Mouse (Mus musculus) embryo, embryonic 10 days (tissue): ENCODE data around the gene Ugt2b36.
"Not testable (repeated sequence)": the region's sequence is repeated elsewhere in the genome, so short reads cannot be mapped to it uniquely, and the experiment has no call there.

Source experiments
- DNase-seq: peaks from one replicate; pipeline ENCODE4 v3.0.0-alpha.2; 2015; ENCODE audit warnings: low spot score

Ugt2b36 gene

DNA sequence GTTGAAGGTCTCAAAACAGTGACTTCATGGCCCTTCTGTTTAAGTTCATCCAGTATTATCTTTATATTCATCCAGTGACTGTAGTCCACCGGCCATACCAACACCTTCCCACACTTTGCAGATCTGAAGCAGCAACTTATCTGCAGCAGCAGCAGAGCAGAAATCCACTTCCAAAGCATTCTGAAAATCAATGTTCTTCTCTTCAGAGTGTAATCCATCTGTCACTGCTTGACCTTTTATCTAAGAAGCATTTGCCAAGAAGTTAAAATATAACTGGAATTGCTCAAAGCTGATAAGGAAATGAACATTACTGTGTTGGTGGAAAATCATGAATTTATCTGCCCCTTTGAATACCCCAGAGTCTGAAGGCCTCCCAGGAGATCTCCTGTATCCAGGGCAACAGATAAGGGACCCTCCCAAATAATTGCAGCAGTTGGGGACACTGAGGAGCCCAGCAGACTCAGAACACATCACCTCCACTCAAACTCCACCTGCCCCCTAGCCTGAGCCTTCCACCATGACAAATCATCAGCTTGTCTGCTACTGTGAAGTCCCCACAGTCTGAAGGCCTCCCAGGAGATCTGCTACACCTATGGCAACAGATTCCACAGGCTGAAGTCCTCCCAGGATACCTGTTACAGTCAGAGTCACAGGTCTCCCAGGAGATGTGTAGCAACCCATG lies at the start of gene Ugt2b36:
TSS of gene Ugt2b36 (minus strand) at position 210 of the 682 bp plus-strand sequence.
- no peak for DNase-seq

DNA sequence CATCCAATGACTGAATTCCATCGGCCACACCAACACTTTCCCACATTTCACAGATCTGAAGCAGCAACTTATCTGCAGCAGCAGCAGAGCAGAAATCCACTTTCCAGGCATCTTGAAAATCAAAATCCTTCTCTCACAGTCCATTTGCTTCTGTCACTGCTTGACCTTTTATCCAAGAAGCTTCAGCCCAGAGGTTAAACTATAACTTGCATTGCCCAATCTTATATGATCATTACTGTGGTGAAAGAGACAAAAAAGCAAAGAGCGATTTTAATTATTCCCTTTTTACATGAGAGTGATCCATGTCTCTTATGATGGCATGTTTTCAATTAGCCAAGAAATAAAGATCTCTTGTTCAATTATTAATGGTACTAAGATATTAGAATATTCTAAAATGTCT lies 47.8 kb upstream of the Ugt2b36 start, which contains the start of gene Ugt2b5:
TSS of gene Ugt2b5 (minus strand) at position 123 of the 400 bp plus-strand sequence.
- DNase-seq = not testable (repeated sequence)

DNA sequence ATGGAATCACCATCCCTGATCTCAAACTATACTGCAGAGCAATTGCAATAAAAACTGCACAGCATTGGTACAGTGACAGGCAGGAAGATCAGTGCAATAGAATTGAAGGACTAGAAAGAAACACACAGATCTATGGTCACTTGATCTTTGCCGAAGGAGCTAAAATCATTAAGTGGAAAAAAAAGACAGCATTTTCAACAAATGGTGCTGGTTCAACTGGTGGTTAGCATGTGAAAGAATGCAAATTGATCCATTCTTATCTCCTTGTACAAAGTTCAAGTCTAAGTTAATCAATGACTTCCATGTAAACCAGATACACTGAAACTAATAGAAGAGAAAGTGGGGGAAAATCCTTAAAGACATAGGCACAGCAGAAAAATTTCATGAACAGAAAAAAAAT lies 11.3 kb upstream of the Ugt2b36 start:
- not testable (repeated sequence) for DNase-seq

DNA sequence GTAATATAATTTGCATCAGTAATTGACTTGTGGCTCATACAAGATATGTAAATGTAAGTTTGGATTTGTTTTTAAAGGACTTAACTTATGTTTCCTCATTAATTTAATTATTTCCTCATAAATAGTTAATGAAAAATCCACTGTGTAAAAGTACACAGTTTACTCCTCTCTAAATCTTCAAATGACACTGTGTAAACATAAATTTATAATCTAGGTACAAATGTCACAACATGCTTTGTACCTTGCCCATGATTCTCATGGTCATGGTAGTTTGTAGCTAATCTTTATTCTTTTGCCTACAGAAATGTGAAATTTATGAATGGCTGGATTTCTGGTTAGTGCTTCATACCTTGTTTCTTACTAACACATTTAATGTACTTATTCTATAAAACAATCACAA lies 1.2 kb downstream of the Ugt2b36 start:
- no peak for DNase-seq

DNA sequence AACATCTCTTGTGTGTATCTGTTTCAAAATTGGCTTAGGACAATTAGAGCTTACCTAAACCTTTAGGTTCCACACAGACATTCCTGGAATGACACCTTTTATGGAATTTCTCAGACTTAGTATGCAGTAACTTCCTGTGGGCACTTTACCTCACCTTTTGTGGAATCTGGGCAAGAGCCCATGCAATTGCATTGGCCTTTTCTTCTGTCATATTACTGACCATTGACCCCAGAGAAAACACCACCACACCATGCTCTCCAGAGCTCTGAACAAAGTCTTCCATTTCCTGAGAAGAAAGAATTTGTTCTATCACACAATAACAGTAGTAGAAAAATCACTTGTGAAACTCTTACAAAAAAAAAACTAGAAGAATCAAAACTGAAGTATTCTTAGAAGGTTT lies 3.1 kb downstream of the Ugt2b36 start:
- no peak for DNase-seq

DNA sequence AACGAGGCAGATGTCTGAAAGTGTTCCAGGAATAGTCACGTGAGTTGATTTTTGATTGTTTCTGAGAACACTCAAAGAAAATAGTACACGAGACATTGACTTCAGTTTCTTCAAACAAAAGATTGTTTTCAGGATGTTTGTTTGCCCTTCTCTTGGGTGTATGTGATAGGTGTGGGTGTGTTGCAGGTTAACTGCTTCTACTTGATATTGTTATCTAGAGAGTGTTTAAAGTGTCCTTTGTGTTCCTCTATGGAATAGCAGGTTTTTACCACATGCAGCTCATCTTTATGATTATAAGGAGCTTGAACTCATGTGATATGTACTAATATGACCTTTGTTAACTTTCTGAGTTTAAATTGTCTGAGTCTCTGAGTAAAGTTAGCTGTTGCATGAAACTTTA lies 6.1 kb downstream of the Ugt2b36 start:
- DNase-seq = no peak

DNA sequence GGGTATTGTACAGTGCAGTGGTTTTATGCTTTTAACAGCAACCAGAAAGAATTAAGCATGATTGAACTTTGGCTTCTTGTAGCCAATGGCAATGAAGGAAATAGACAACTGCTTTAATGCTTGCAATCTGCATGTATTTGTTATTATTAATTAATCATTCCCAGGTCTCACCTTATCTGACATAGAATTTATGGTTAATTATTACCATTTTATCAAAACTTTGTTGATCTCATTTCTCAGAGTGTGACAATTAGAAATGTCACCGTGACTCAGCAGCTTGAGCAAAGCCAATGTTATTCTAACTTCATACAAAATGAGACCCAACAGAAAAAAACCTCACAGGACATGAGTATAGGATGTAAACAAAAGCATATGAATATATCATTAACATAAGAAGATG lies 61.7 kb downstream of the Ugt2b36 start:
- no peak for DNase-seq

DNA sequence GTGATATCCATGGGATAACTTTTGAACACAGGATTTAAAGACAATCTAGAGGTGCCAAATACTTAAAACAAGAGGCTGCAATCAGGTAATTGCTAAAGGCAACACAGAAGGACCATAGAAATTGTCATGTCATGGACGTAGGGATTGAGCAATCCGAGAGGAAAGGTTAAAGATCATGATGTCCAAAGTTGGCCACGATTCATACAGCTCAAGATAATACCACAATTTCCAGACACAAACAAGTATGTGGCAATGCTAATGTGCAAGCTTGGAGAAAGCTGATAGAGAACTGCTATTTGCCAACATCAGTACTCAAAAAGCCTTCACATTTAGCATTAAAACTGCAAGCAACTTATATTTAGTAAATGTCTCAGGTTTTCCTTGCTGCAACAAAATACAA lies 65.0 kb downstream of the Ugt2b36 start:
- no peak for DNase-seq
